ENCODE assay signal across 9 mouse cellular contexts in genomic region chr1:193189771-193190170, GRCm38 (mm10). TPM values are rescaled to one million over a fixed set of nuclear protein-coding genes. Genes with fewer than 3 reads are reported as not detected.
A peak's percentile ranks its signal among the peaks of the same experiment; 100 is the strongest.
DNase-seq lines count a peak whose midpoint lies in the region; ATAC-seq and TF ChIP-seq lines count a peak whose summit lies in the region.
"Had no signal": no experiment of that assay in that cellular context is flagged by ENCODE, and none has a peak within 500 bp of the region (broad histone marks: within the 10 kb centered on the region; RNA-seq: fewer than 3 reads in every experiment).

No protein-coding gene starts in this region.

- H3K27me3 ChIP-seq in thymus, adult 2 months (ENCODE audit: control insufficient read depth, insufficient read depth, low read length), result no peaks in the 10 kb centered on the region
- no peaks in the 10 kb centered on the region; the same call in 1 of the 2 replicates for H3K27me3 ChIP-seq in limb, embryonic 12.5 days

- intact Hi-C loops in gastrocnemius, adult 2 months (cut with DNase I), result no loop called here
- intact Hi-C loops in gastrocnemius, postnatal 36 days (cut with DNase I), result no loop called here

- no peak for ATAC-seq in limb, embryonic 12.5 days (ENCODE audit: insufficient number of reproducible peaks, insufficient read depth, low FRiP score, low TSS enrichment, low read depth)

- 64% methylated on average over 3 of the region's 3 CpGs for WGBS in thymus, adult 2 months
- WGBS in limb, embryonic 12.5 days, result 53% methylated on average over 3 of the region's 3 CpGs
- 24% methylated on average over 3 of the region's 3 CpGs for WGBS in lung, adult 2 months

- no peak for DNase-seq in gastrocnemius, adult 2 months
- no peak for DNase-seq in gastrocnemius, postnatal 36 days
- DNase-seq in thymus, adult 2 months, result no peak
- DNase-seq in thymus, postnatal 14 days, result no peak
- DNase-seq in cerebellum, postnatal 36 days, result no peak
- no peak for DNase-seq in urinary bladder, postnatal 14 days (ENCODE audit: low spot score)
- DNase-seq in lung, adult 2 months, result no peak
- DNase-seq: liver, postnatal 0 days had no signal

- no peaks in the 10 kb centered on the region for H3K9me3 ChIP-seq in limb, embryonic 12.5 days

- H3K27ac ChIP-seq in gastrocnemius, adult 2 months, result peak overlapping the region; percentile 84
- H3K27ac ChIP-seq in thymus, adult 2 months (ENCODE audit: control insufficient read depth, insufficient read depth, low read length), result peak overlapping the region; percentile 91
- H3K27ac ChIP-seq in limb, embryonic 12.5 days, result peak overlapping the region; percentile 84

- peak overlapping the region; percentile 30; the same call in 1 of the 2 replicates for H3K4me2 ChIP-seq in limb, embryonic 12.5 days

- H3K36me3 ChIP-seq in thymus, adult 2 months (ENCODE audit: control insufficient read depth, insufficient read depth, low read length), result peaks cover 96% of the 10 kb centered on the region
- no peaks in the 10 kb centered on the region for H3K36me3 ChIP-seq in limb, embryonic 12.5 days

- no peak for TF ChIP-seq POLR2A in thymus, adult 2 months (IDR thresholded peaks at IDR 0.05; ENCODE audit: control insufficient read depth, extremely low read depth, insufficient read depth, low read length, poor library complexity)
- TF ChIP-seq POLR2A in lung, adult 2 months (IDR thresholded peaks at IDR 0.05; ENCODE audit: borderline replicate concordance, extremely low read depth, low read depth, low read length), result no peak

- no peak for TF ChIP-seq CTCF in gastrocnemius, adult 2 months (IDR thresholded peaks at IDR 0.05)
- TF ChIP-seq CTCF in thymus, adult 2 months (IDR thresholded peaks at IDR 0.05; ENCODE audit: borderline replicate concordance, control insufficient read depth, extremely low read depth, insufficient read depth, low read length, poor library complexity), result no peak
- TF ChIP-seq CTCF in lung, adult 2 months (IDR thresholded peaks at IDR 0.05; ENCODE audit: insufficient read depth, low read length), result no peak

- peaks cover 34% of the 10 kb centered on the region for H3K4me1 ChIP-seq in thymus, adult 2 months (replicated peaks; ENCODE audit: control insufficient read depth, insufficient read depth, low read length)
- peaks cover 26% of the 10 kb centered on the region for H3K4me1 ChIP-seq in limb, embryonic 12.5 days (replicated peaks)
- no peaks in the 10 kb centered on the region for H3K4me1 ChIP-seq in lung, adult 2 months (ENCODE audit: control insufficient read depth, insufficient read depth, low read length)

- H3K9ac ChIP-seq in limb, embryonic 12.5 days (replicated peaks), result no peak overlapping the region
- H3K9ac ChIP-seq: liver, postnatal 0 days had no signal

- no peak overlapping the region for H3K4me3 ChIP-seq in gastrocnemius, adult 2 months
- no peak overlapping the region for H3K4me3 ChIP-seq in thymus, adult 2 months (ENCODE audit: control insufficient read depth, insufficient read depth, low read length)
- no peak overlapping the region for H3K4me3 ChIP-seq in limb, embryonic 12.5 days (replicated peaks)
- H3K4me3 ChIP-seq in lung, adult 2 months (replicated peaks; ENCODE audit: extremely low read depth, low read depth, low read length), result no peak overlapping the region

RNA-seq across cellular contexts. Expression of gene Traf3ip3, which starts 11.7 kb away (rescaled TPM):
- 1 to 10 TPM in 1 of 2 experiments, under 1 TPM in 1; 0.48 to 1.2 TPM for total RNA-seq in gastrocnemius, adult 2 months (2021)
- total RNA-seq in gastrocnemius, postnatal 36 days (2021), result 1 to 10 TPM; 1.1 to 2.9 TPM
- polyA plus RNA-seq in thymus, adult 2 months (2012; rRNA removed), result 128 and 142 TPM in 2 replicates
- polyA plus RNA-seq in limb, embryonic 12.5 days (2016; fragmentation: Nextera tagmentation; extraction: Ambion mirVana), result 4.3 and 4.5 TPM in 2 replicates
- 4.9 and 5.5 TPM in 2 replicates for polyA plus RNA-seq in lung, adult 2 months (2012; rRNA removed)

RNA-seq across cellular contexts. Expression of gene Lamb3, which starts 17.7 kb away (rescaled TPM):
- 1 to 10 TPM; 3.7 to 5.4 TPM for total RNA-seq in gastrocnemius, adult 2 months (2021)
- total RNA-seq in gastrocnemius, postnatal 36 days (2021), result 1 to 10 TPM; 1.9 to 2.6 TPM
- 27.2 and 27.8 TPM in 2 replicates for polyA plus RNA-seq in thymus, adult 2 months (2012; rRNA removed)
- polyA plus RNA-seq in limb, embryonic 12.5 days (2016; fragmentation: Nextera tagmentation; extraction: Ambion mirVana), result 2.0 and 2.2 TPM in 2 replicates
- 60.8 and 62.3 TPM in 2 replicates for polyA plus RNA-seq in lung, adult 2 months (2012; rRNA removed)

RNA-seq across cellular contexts. Expression of gene A130010J15Rik, which starts 21.9 kb away (rescaled TPM):
- total RNA-seq in gastrocnemius, adult 2 months (2021), result 1 to 10 TPM; 3.3 to 3.7 TPM
- 1 to 10 TPM; 2.2 to 3.6 TPM for total RNA-seq in gastrocnemius, postnatal 36 days (2021)
- 6.8 and 7.2 TPM in 2 replicates for polyA plus RNA-seq in thymus, adult 2 months (2012; rRNA removed)
- 14.9 and 16.3 TPM in 2 replicates for polyA plus RNA-seq in limb, embryonic 12.5 days (2016; fragmentation: Nextera tagmentation; extraction: Ambion mirVana)
- 2.1 and 2.2 TPM in 2 replicates for polyA plus RNA-seq in lung, adult 2 months (2012; rRNA removed)

RNA-seq across cellular contexts. Expression of gene Irf6, which starts 36.9 kb away (rescaled TPM):
- total RNA-seq in gastrocnemius, adult 2 months (2021), result under 1 TPM; 0.33 to 0.39 TPM
- under 1 TPM; 0.41 to 0.54 TPM for total RNA-seq in gastrocnemius, postnatal 36 days (2021)
- 18.6 and 26.5 TPM in 2 replicates for polyA plus RNA-seq in thymus, adult 2 months (2012; rRNA removed)
- 8.7 and 10.9 TPM in 2 replicates for polyA plus RNA-seq in limb, embryonic 12.5 days (2016; fragmentation: Nextera tagmentation; extraction: Ambion mirVana)
- 18.3 and 25.9 TPM in 2 replicates for polyA plus RNA-seq in lung, adult 2 months (2012; rRNA removed)

RNA-seq across cellular contexts. Expression of gene Diexf, which starts 59.7 kb away (rescaled TPM):
- total RNA-seq in gastrocnemius, adult 2 months (2021), result 10 to 100 TPM; 10.2 to 13.6 TPM
- total RNA-seq in gastrocnemius, postnatal 36 days (2021), result 1 to 10 TPM; 6.0 to 7.6 TPM
- polyA plus RNA-seq in thymus, adult 2 months (2012; rRNA removed), result 67.4 and 76.9 TPM in 2 replicates
- 12.0 TPM in 2 replicates for polyA plus RNA-seq in limb, embryonic 12.5 days (2016; fragmentation: Nextera tagmentation; extraction: Ambion mirVana)
- polyA plus RNA-seq in lung, adult 2 months (2012; rRNA removed), result 9.9 and 14.1 TPM in 2 replicates

Comparison
In these comparisons a context has a peak if more than half of its experiments do, and no peak if none do; other contexts are left out.
1. RNA of gene Traf3ip3, which starts 11.7 kb away (polyA plus RNA-seq): 128 to 142 TPM in thymus, adult 2 months; 4.9 to 5.5 TPM in lung, adult 2 months and 4.3 to 4.5 TPM in limb, embryonic 12.5 days; every median in the first group is over 10 times any median in the second.
2. Peak in every context shown above with its lines, with median percentiles within 50 percentile points of each other: H3K27ac ChIP-seq.